Mouse (Mus musculus): ENCODE results near the gene Gm37240. TPM values are rescaled to one million over a fixed set of nuclear protein-coding genes. Genes with fewer than 3 reads are reported as not detected.

Gm37240 gene
- polyA plus RNA-seq, 1 experiment from 2014 or later = 12.7 TPM

DNA sequence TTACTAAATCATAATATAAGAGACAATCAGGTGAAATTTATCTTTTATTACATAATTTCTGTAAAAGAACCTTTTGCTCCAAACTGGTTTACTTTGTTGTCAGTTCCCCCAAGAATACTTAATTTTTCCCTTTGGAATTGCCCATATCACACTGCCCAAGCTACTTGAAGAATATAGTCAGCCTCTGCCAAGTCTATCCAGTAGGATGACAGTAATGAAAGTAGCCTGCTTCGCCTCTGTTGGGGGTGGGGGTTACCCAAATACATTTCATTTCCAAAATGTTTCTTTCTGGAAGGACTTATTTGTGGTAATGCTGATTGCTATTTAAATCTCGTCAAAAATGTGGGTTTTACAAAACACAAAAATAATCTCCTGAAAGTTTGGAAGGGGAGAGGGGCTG is 935.6 kb downstream of the Gm37240 start:
- Histone ChIP-seq H3K4me1 (replicated peaks) (0 out of 2 replicates have a peak, but pooled peaks cover 8% of the 10 kb centered on the region), H3K4me2 (peak overlapping the region; percentile 69), H3K9me3 (replicated peaks) (no peaks in the 10 kb centered on the region), H3K4me3 (peak overlapping the region; percentile 50), H3K27me3 (no peaks in the 10 kb centered on the region), H3K27ac (peak overlapping the region; percentile 56), H3K36me3 (no peaks in the 10 kb centered on the region), H3K9ac (no peak overlapping the region)
- 40% methylated on average over 2 of the region's 2 CpGs for whole genome bisulfite sequencing
- ATAC-seq (replicated peaks; ENCODE audit: insufficient number of reproducible peaks, insufficient read depth, low FRiP score, low read depth) = no peak

DNA sequence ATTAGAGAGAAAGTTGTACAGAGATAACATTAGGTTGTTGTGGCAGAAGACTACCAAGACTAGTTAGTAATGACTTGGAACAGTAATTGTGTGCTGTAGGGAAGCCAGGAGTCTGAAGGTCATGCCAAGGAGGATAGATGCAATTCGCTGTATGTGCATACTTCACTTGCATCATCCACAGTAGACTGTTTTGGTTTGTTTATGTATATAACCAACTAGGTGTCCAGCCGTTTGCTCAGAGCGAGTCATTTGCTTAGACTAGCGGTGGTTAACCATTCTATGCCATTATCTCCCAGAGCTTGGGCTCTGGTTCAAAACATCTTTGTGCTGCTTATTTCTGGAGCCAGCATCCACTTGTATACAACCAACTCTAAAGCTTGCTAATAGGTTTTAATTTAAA is 937.9 kb downstream of the Gm37240 start:
- no peak for ATAC-seq (replicated peaks; ENCODE audit: insufficient number of reproducible peaks, insufficient read depth, low FRiP score, low read depth)
- no peak overlapping the region for H3K4me2 ChIP-seq

DNA sequence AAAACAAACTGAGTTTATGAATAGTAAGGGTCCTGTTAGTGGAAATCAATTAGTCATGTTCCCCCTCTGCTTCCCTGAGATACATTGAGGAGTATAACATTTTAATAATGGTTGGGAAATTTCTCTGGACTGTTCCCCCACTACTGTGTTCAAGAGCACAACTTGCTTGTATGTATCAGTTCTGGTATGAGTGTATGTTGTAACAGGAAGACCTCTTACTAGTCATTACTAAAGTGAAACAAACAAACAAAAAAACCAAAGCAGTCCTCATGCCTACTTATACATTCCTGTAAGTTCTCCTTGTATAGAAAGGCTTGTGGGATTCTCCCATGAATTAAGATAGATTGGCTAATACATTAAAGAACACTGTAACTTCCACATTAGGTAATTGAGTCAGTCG is 940.9 kb downstream of the Gm37240 start:
- no peak for ATAC-seq (replicated peaks; ENCODE audit: insufficient number of reproducible peaks, insufficient read depth, low FRiP score, low read depth)
- 86% methylated on average over 1 of the region's 1 CpGs for WGBS

More for the DNA sequence above, 937.9 kb downstream of the Gm37240 start:
- 78% methylated on average over 4 of the region's 4 CpGs for WGBS
- no peak overlapping the region for H3K4me3 ChIP-seq
- no peak overlapping the region for H3K27ac ChIP-seq
- 0 out of 2 replicates have a peak, but pooled peaks cover 8% of the 10 kb centered on the region for H3K4me1 ChIP-seq (replicated peaks)
- no peak overlapping the region for H3K9ac ChIP-seq
- no peaks in the 10 kb centered on the region for H3K36me3 ChIP-seq
- no peaks in the 10 kb centered on the region for H3K9me3 ChIP-seq (replicated peaks)
- H3K27me3 ChIP-seq = no peaks in the 10 kb centered on the region

DNA sequence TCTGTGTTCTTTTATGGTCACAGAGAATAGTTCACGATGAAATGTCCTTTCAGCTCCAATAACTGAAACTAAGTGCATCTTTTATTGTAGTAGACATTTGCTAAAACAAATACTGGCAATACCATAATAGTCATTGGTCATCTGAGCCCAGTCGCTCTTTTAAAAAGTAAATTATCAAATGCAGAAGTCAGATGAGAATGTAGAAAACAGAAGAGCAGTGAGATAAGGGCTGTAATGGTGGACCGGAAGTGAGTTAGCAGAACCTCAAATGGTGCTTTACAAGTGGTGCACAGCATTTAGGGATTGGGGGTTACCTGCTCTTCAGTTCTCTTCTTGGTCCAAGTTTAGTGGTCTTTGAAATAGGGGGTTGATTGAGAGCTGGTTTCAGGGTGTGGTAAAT is 942.4 kb downstream of the Gm37240 start:
- no peak overlapping the region for H3K4me3 ChIP-seq
- no peak overlapping the region for H3K9ac ChIP-seq
- H3K27ac ChIP-seq = no peak overlapping the region
- H3K4me1 ChIP-seq (replicated peaks) = no peaks in the 10 kb centered on the region
- no peaks in the 10 kb centered on the region for H3K9me3 ChIP-seq (replicated peaks)
- 83% methylated on average over 3 of the region's 3 CpGs for WGBS
- no peak for ATAC-seq (replicated peaks; ENCODE audit: insufficient number of reproducible peaks, insufficient read depth, low FRiP score, low read depth)
- no peaks in the 10 kb centered on the region for H3K27me3 ChIP-seq
- no peak overlapping the region for H3K4me2 ChIP-seq
- H3K36me3 ChIP-seq = no peaks in the 10 kb centered on the region

More for the DNA sequence above, 940.9 kb downstream of the Gm37240 start:
- Histone ChIP-seq H3K27ac (no peak overlapping the region), H3K27me3 (no peaks in the 10 kb centered on the region), H3K9ac (no peak overlapping the region), H3K4me2 (no peak overlapping the region), H3K4me3 (no peak overlapping the region), H3K4me1 (replicated peaks) (0 out of 2 replicates have a peak, but pooled peaks cover 2% of the 10 kb centered on the region), H3K9me3 (replicated peaks) (no peaks in the 10 kb centered on the region), H3K36me3 (no peaks in the 10 kb centered on the region)

DNA sequence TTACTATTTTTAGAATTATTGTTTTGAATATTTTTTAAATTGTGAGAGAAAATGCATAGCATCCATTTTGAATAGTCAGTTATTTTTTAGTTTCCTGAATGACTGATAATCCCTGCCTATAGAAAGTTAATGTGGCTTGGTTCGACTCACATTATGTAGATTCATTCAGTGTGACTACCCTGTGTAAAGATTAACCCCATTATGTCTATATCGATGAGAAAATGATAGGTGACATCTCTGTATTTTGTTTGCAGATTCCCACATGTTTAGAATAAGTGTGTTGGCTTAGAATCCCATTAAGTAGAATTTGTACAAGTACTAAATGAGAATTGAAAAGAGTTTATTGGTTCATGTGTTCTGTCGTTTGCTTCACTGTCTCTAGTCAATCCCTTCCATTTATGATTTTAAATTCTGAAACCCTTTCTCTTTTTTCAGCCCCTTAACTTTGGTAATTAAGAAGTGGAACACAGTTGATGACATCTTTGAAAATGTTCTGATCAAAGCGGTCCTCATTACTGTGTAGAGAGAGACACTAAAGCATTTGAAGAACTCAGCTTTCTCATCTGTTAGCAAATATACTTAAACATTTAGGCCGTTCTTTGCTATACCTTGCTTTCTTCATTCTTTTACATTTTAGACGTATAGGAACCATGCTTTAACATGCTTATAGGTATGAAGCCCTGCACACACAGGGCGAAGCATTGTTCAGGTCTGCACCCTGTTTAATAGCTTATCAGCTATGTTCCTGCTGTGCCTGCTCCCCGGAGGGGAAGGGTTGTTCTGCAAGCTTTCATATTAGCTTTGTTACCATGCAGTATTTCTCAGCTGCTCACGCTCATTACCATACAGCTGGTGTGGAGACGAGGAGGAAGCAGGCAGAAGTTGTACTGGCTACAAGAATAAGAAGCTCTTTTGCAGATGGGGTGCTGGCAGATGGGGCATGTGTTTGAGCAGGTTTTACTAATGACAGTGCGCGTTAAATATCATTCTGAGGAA is 949.7 kb downstream of the Gm37240 start:
- Histone ChIP-seq H3K27ac (no peak overlapping the region), H3K36me3 (no peaks in the 10 kb centered on the region), H3K9me3 (replicated peaks) (no peaks in the 10 kb centered on the region), H3K4me2 (no peak overlapping the region), H3K4me3 (no peak overlapping the region), H3K27me3 (no peaks in the 10 kb centered on the region), H3K9ac (no peak overlapping the region), H3K4me1 (replicated peaks) (no peaks in the 10 kb centered on the region)
- WGBS = 70% methylated on average over 12 of the region's 12 CpGs
- ATAC-seq (replicated peaks; ENCODE audit: insufficient number of reproducible peaks, insufficient read depth, low FRiP score, low read depth) = no peak

DNA sequence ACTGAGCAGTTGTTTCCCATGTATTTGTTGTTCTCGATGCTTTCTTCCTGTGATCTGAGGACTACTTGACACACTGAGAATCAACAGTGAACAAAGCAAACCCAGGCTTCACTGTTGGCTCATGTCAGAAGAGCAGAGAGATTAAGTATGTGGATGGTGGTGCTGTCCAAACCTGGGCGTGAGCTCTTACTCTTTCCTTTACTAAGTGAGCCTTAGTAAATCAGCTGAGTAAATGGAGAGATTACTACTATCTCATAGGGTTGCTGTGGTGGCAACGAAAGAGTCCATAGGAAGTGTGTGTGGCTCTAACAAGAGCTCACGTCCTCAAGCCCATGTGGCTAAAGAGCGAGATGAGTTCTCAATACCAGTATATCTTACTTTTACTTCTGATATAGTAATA is 950.4 kb downstream of the Gm37240 start:
- H3K4me1 ChIP-seq (replicated peaks) = no peaks in the 10 kb centered on the region
- no peak overlapping the region for H3K9ac ChIP-seq
- ATAC-seq (replicated peaks; ENCODE audit: insufficient number of reproducible peaks, insufficient read depth, low FRiP score, low read depth) = no peak
- no peaks in the 10 kb centered on the region for H3K27me3 ChIP-seq
- WGBS = 80% methylated on average over 5 of the region's 5 CpGs
- H3K27ac ChIP-seq = no peak overlapping the region
- no peak overlapping the region for H3K4me3 ChIP-seq
- no peak overlapping the region for H3K4me2 ChIP-seq
- no peaks in the 10 kb centered on the region for H3K36me3 ChIP-seq
- H3K9me3 ChIP-seq (replicated peaks) = no peaks in the 10 kb centered on the region

DNA sequence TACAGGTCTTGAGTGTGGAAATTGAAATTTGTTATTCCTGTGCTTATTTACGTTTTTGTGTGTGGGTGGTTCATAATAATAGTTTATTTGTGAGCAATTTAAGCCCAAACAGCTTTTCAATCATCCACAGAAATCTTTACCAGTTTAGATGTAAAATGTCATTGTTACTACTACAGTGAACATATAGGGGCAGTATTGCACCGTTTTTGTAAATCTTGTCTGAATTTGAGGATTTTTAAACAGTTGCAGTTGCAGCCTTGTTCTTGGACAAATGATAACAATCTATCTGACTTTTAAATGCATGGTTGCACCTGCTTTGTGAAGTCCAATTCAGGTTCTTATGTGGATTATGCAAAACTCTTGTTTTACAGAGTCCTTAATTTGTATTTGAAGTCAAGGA is 951.1 kb downstream of the Gm37240 start:
- 52% methylated on average over 2 of the region's 2 CpGs for WGBS
- H3K27ac ChIP-seq = no peak overlapping the region
- no peaks in the 10 kb centered on the region for H3K36me3 ChIP-seq
- H3K9ac ChIP-seq = no peak overlapping the region
- H3K27me3 ChIP-seq = no peaks in the 10 kb centered on the region
- H3K4me3 ChIP-seq = no peak overlapping the region
- no peaks in the 10 kb centered on the region for H3K9me3 ChIP-seq (replicated peaks)
- ATAC-seq (replicated peaks; ENCODE audit: insufficient number of reproducible peaks, insufficient read depth, low FRiP score, low read depth) = no peak
- no peak overlapping the region for H3K4me2 ChIP-seq
- H3K4me1 ChIP-seq (replicated peaks) = no peaks in the 10 kb centered on the region

DNA sequence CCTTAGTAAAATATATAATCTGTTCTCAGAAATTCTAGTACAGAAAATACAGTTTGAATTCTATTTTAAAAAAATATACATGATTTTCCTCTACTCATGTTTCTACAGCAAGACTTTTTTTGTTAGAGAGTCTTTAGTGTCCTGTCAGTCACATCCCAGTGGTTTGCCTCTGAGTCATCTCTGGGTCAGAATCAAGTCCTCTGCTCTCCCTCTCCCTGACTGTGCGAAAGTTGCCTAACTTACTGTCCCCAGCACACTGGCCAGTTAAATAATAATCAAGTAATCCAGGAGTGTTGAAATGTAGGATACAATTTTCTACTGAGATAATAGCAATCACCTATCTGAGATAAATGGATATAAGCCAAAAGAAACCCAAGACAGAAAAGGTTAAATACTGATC is 951.6 kb downstream of the Gm37240 start:
- Histone ChIP-seq H3K9ac (no peak overlapping the region), H3K27me3 (no peaks in the 10 kb centered on the region), H3K36me3 (no peaks in the 10 kb centered on the region), H3K9me3 (replicated peaks) (no peaks in the 10 kb centered on the region), H3K27ac (no peak overlapping the region), H3K4me1 (replicated peaks) (no peaks in the 10 kb centered on the region), H3K4me3 (no peak overlapping the region), H3K4me2 (no peak overlapping the region)
- no peak for ATAC-seq (replicated peaks; ENCODE audit: insufficient number of reproducible peaks, insufficient read depth, low FRiP score, low read depth)
- 72% methylated on average over 1 of the region's 1 CpGs for WGBS

DNA sequence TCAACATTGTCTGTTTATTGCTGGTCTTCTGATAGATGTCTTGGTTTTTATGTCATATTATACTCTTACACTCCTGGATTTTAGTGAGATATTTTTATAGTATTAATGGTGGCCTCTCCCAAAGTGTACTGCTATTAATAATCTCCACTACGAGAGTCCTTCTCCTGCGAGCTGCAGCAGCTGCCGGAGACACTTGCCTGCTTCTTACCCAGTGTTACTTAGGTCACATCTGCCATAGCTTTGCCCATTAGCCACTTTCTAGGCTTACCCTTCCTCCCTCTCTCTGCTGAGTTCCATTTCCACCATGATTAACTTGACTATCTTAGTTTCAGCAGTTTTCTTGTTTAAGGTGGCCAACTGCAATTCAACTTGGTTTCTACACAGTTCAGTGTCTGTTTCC is 956.6 kb downstream of the Gm37240 start:
- no peak overlapping the region for H3K4me2 ChIP-seq
- no peak for ATAC-seq (replicated peaks; ENCODE audit: insufficient number of reproducible peaks, insufficient read depth, low FRiP score, low read depth)
- H3K4me1 ChIP-seq (replicated peaks) = no peaks in the 10 kb centered on the region
- no peaks in the 10 kb centered on the region for H3K9me3 ChIP-seq (replicated peaks)
- H3K27me3 ChIP-seq = no peaks in the 10 kb centered on the region
- no peak overlapping the region for H3K9ac ChIP-seq
- H3K36me3 ChIP-seq = no peaks in the 10 kb centered on the region
- no peak overlapping the region for H3K4me3 ChIP-seq
- H3K27ac ChIP-seq = no peak overlapping the region
- 46% methylated on average over 3 of the region's 3 CpGs for WGBS

DNA sequence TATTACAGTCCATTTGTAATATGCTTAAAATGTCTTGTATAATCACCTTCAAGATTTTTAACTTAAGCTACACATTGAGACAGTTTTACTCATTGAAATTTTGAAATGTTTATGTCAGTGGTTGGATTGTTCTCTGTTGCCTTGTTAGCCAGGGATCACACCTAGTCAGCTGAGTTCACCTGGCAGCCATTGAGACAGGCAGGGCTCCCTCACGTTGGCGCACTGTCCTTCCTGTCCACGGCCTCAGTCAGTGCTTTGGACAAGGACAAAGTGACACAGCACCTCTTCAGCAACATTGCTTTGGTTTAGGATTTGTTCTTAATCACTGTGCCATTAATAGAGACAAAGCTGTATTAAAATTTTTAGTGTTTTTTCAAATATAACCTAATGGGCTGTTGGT is 958.1 kb downstream of the Gm37240 start:
- H3K9ac ChIP-seq = no peak overlapping the region
- no peak overlapping the region for H3K27ac ChIP-seq
- no peak overlapping the region for H3K4me2 ChIP-seq
- no peak overlapping the region for H3K4me3 ChIP-seq
- ATAC-seq (replicated peaks; ENCODE audit: insufficient number of reproducible peaks, insufficient read depth, low FRiP score, low read depth) = no peak
- no peaks in the 10 kb centered on the region for H3K36me3 ChIP-seq
- WGBS = 80% methylated on average over 3 of the region's 3 CpGs
- H3K9me3 ChIP-seq (replicated peaks) = no peaks in the 10 kb centered on the region
- H3K27me3 ChIP-seq = no peaks in the 10 kb centered on the region
- peaks cover 5% of the 10 kb centered on the region; the same call in 1 of the 2 replicates for H3K4me1 ChIP-seq (replicated peaks)

DNA sequence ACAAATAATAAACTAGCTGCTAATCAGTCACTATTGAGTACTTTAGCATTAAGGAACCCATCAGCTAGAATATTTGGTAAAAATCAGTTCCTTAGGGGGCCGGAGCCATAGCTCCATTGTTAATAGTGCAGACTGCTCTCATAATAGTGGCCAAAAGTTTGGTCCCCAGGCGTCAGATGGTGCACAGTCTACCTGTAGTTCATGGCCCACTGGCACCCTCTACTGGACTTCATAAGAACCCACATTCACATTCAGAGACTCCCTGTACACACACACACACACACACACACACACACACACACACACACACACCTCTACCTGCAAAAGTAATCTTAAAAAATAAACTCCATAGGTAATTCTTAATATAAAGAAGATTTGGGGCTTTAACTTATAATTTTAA is 959.4 kb downstream of the Gm37240 start:
- Histone ChIP-seq H3K4me1 (replicated peaks) (peaks cover 9% of the 10 kb centered on the region), H3K36me3 (no peaks in the 10 kb centered on the region), H3K9ac (no peak overlapping the region), H3K27ac (no peak overlapping the region), H3K4me3 (no peak overlapping the region), H3K9me3 (replicated peaks) (no peaks in the 10 kb centered on the region), H3K4me2 (no peak overlapping the region), H3K27me3 (no peaks in the 10 kb centered on the region)
- ATAC-seq (replicated peaks; ENCODE audit: insufficient number of reproducible peaks, insufficient read depth, low FRiP score, low read depth) = no peak
- WGBS = 90% methylated on average over 2 of the region's 2 CpGs

All from heart, embryonic 15.5 days (tissue).